Mouse (Mus musculus) heart, postnatal 0 days (tissue): ENCODE measurements at regions not wholly inside any gene's neighbourhood (a gene's known extent, or its start where the extent isn't known, plus 50 kb on each side); places are given as distances from the start of the nearest gene placed in this dataset.

Source experiments
- CTCF ChIP-seq: IDR thresholded peaks from 2 replicates; pipeline ENCODE4 v1.5.1; 2016; ENCODE audit warnings: antibody characterized with exemption, control low read depth, low read depth
- EP300 ChIP-seq: IDR thresholded peaks from 2 replicates; pipeline ENCODE4 v1.6.1; 2016; ENCODE audit warnings: antibody characterized with exemption, low read depth

DNA sequence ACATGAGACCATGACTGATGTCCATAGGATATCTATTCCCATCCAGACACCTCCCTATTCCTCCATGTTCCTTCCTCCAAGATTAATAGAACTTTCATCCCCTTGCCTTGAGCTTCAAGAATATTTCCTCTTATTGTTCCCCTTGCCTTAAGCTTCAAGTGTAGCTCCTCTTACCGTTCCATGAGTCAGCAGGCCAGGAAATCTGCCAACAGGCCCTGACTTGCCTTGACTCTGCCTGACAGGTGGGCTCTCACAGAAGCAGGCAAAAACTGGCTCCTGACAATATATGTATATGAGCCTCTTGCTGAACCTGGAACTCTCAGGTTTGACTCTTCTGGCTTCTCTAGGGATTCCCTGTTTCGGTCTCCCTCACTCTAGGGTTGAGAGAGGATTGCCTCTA is 180.7 kb upstream of the Rhobtb1 start:
- no peak for TF ChIP-seq CTCF
- TF ChIP-seq EP300: no peak
